Mouse (Mus musculus) layer of hippocampus, postnatal 36 days (tissue): ENCODE results near the gene Cdc26. TPM values are rescaled to one million over a fixed set of nuclear protein-coding genes. Genes with fewer than 3 reads are reported as not detected.

Experiments used
- DNase-seq, 2 experiments: peaks; one replicate each; pipeline ENCODE4 v3.0.0; 2022
- total RNA-seq, 2 experiments: library from RNA; stranded (reverse); gene quantifications; 2 replicates each; pipeline ENCODE4 v1.2.3; 2021

The Cdc26 gene
- total RNA-seq, 2 experiments from 2014 or later = 47.5 to 51.8 TPM

- DNase-seq = peak; percentile 26 to 34
These were observed 10.7 kb downstream of the Cdc26 start for GRCm38 (mm10) chr4:62397616-62398365.

GRCm38 (mm10) chr4:62395806-62396205, 12.6 kb downstream of the Cdc26 start:
- DNase-seq = no peak

- DNase-seq = no peak
These were observed 15.0 kb downstream of the Cdc26 start for GRCm38 (mm10) chr4:62393459-62393858.

- no peak for DNase-seq
These were observed 16.6 kb downstream of the Cdc26 start for GRCm38 (mm10) chr4:62391892-62392291.

GRCm38 (mm10) chr4:62389592-62390512, 18.6 kb downstream of the Cdc26 start:
- DNase-seq = no peak

- peak in 1 of 2 experiments; percentile 14 for DNase-seq
These were observed 23.0 kb downstream of the Cdc26 start for GRCm38 (mm10) chr4:62385439-62385838.

- DNase-seq = no peak
These were observed 24.3 kb downstream of the Cdc26 start for GRCm38 (mm10) chr4:62384159-62384558.

- DNase-seq = no peak
These were observed 24.7 kb downstream of the Cdc26 start for GRCm38 (mm10) chr4:62383752-62384151.

- no peak for DNase-seq
These were observed 25.2 kb downstream of the Cdc26 start for GRCm38 (mm10) chr4:62383207-62383606.

- no peak for DNase-seq
These were observed 28.6 kb downstream of the Cdc26 start for GRCm38 (mm10) chr4:62379724-62380381.

- no peak for DNase-seq
These were observed 32.3 kb downstream of the Cdc26 start for GRCm38 (mm10) chr4:62376123-62376522.

- DNase-seq = no peak
These were observed 34.1 kb downstream of the Cdc26 start for GRCm38 (mm10) chr4:62374342-62374741.

GRCm38 (mm10) chr4:62373668-62374067, 34.8 kb downstream of the Cdc26 start:
- DNase-seq = no peak

- DNase-seq = no peak
These were observed 35.5 kb downstream of the Cdc26 start for GRCm38 (mm10) chr4:62372818-62373520.

GRCm38 (mm10) chr4:62372410-62372809, 36.0 kb downstream of the Cdc26 start:
- no peak for DNase-seq

GRCm38 (mm10) chr4:62369091-62369490, 39.4 kb downstream of the Cdc26 start:
- DNase-seq = no peak

GRCm38 (mm10) chr4:62367586-62367985, 40.9 kb downstream of the Cdc26 start:
- no peak for DNase-seq

GRCm38 (mm10) chr4:62366291-62366690, 42.2 kb downstream of the Cdc26 start:
- no peak for DNase-seq

GRCm38 (mm10) chr4:62364299-62364698, 44.1 kb downstream of the Cdc26 start:
- no peak for DNase-seq

- no peak for DNase-seq
These were observed 46.0 kb downstream of the Cdc26 start for GRCm38 (mm10) chr4:62362437-62362836.

- DNase-seq = no peak
These were observed 46.4 kb downstream of the Cdc26 start for GRCm38 (mm10) chr4:62361997-62362396.

GRCm38 (mm10) chr4:62361571-62361970, 46.9 kb downstream of the Cdc26 start:
- DNase-seq = no peak
